Mouse (Mus musculus): ENCODE data around the gene Ccl28. TPM values are rescaled to one million over a fixed set of nuclear protein-coding genes. Genes with fewer than 3 reads are reported as not detected.

Ccl28 gene
- total RNA-seq, 2 experiments from 2014 or later, result 0.68 to 2.8 TPM

Other genes starting within 250 kb of the Ccl28 start
- gene Paip1, start 195.2 kb upstream of the Ccl28 start, total RNA-seq (2021), result 100 to 1,000 TPM; 115 to 124 TPM
- gene 4833420G17Rik, start 161.1 kb upstream of the Ccl28 start, total RNA-seq (2021), result 10 to 100 TPM; 35.7 to 36.3 TPM
- gene Tmem267, start 135.8 kb upstream of the Ccl28 start, total RNA-seq (2021), result 10 to 100 TPM; 19.3 to 26.1 TPM
- 1 to 10 TPM; 3.1 to 3.4 TPM for gene 3110070M22Rik, start 135.4 kb upstream of the Ccl28 start, total RNA-seq (2021)
- gene Hmgcs1, start 66.6 kb downstream of the Ccl28 start, total RNA-seq (2021), result 100 to 1,000 TPM; 814 to 887 TPM
- 10 to 100 TPM; 11.6 to 12.3 TPM for gene Nim1k, start 132.1 kb downstream of the Ccl28 start, total RNA-seq (2021)
- 10 to 100 TPM; 41.1 to 41.8 TPM for gene Zfp131, start 167.1 kb downstream of the Ccl28 start, total RNA-seq (2021)
- not detected for gene AF067063, start 206.4 kb downstream of the Ccl28 start, total RNA-seq (2021)
- gene D13Ertd608e, start 212.2 kb downstream of the Ccl28 start, total RNA-seq (2021), result not detected

Data from left cerebral cortex, postnatal 4 days (tissue).